Comparison of ENCODE assay signal across 21 mouse cellular contexts in the genomic region with DNA sequence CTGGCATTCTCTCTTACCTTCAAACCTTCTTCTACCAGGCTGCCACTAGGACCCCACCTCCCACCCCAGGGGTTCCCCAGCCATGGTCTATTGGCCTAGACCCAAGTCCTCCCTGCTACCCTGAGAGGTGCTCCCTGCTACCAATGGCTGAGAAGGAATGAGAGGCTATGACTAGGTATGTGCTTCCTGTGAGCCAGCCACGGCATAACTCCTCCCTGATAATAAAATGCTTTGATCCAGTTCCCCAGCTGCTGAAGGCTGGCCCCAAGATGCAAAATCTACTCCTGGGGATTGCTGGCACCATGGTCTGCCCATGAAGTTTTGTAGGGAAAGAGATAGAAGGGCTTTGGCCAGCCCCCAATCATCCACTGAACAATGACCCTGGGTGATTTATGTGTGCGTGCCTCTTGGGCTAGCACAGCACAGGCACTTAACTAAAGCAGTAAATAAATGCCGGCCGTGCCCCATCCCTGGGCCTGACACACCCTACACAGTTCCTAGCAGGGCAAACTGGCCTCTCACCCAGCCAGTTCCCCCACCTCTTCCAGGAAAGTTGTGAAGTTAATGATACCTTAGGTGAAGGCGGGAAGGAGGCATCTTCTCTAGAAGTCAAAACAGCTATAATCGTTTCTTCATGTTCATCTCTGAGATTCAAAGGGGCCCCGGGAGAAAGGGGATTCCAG.
"Had no signal": no experiment of that assay in that cellular context is flagged by ENCODE, and none has a peak within 500 bp of the region (broad histone marks: within the 10 kb centered on the region; RNA-seq: fewer than 3 reads in every experiment).

No protein-coding gene starts in this region.

- H3K27ac ChIP-seq: heart, adult 2 months; heart, embryonic 13.5 days; heart, embryonic 15.5 days; hindbrain, embryonic 13.5 days; hindbrain, embryonic 15.5 days; hindbrain, postnatal 0 days; layer of hippocampus, adult 2 months; limb, embryonic 13.5 days; limb, embryonic 15.5 days had no signal

- DNase-seq: gastrocnemius, postnatal 14 days; gastrocnemius, postnatal 36 days; heart, adult 11 months; heart, adult 2 months; heart, postnatal 14 days; heart, postnatal 36 days; kidney, adult 18-20 months; kidney, adult 8-10 months; kidney, postnatal 10 days; kidney, postnatal 4 days; layer of hippocampus, postnatal 36 days; left cerebral cortex, postnatal 4 days had no signal

- H3K9ac ChIP-seq: heart, embryonic 13.5 days; heart, embryonic 15.5 days; hindbrain, embryonic 13.5 days; hindbrain, embryonic 15.5 days; limb, embryonic 13.5 days; limb, embryonic 15.5 days had no signal

- H3K4me2 ChIP-seq: heart, embryonic 11.5 days; heart, embryonic 13.5 days; heart, embryonic 15.5 days; hindbrain, embryonic 13.5 days; hindbrain, embryonic 15.5 days; limb, embryonic 13.5 days; limb, embryonic 15.5 days had no signal

- H3K27me3 ChIP-seq: hindbrain, embryonic 15.5 days; limb, embryonic 15.5 days had no signal

- H3K36me3 ChIP-seq: heart, embryonic 13.5 days; heart, embryonic 15.5 days; hindbrain, embryonic 15.5 days; limb, embryonic 13.5 days; limb, embryonic 15.5 days had no signal

- ATAC-seq: hindbrain, postnatal 0 days had no signal

- H3K9me3 ChIP-seq: hindbrain, embryonic 15.5 days had no signal

- H3K4me3 ChIP-seq: heart, adult 2 months; heart, embryonic 13.5 days; heart, embryonic 15.5 days; hindbrain, embryonic 13.5 days; hindbrain, embryonic 15.5 days; layer of hippocampus, adult 2 months; limb, embryonic 13.5 days; limb, embryonic 15.5 days had no signal
